Mouse (Mus musculus) stomach, postnatal 0 days (tissue): ENCODE results near the gene Rbl2. TPM values are rescaled to one million over a fixed set of nuclear protein-coding genes. Genes with fewer than 3 reads are reported as not detected.

Experiments used
- ATAC-seq: fragments of 200-750 bp; cut with Nextera tagmentation; 2 replicates; pipeline ENCODE4 v1.8.0; 2017; ENCODE audit not compliant: low FRiP score, low TSS enrichment
- DNase-seq: peaks from one replicate; pipeline ENCODE4 v3.0.0-alpha.2; 2016; ENCODE audit warnings: low spot score
- H3K27ac ChIP-seq: fragments of 300-500 bp; sonication (generic); replicated peaks from 2 replicates; pipeline ENCODE4 v1.5.1; 2014; ENCODE audit warnings: mild to moderate bottlenecking, control low read depth
- H3K27me3 ChIP-seq: fragments of 300-500 bp; sonication (generic); 2 replicates; pipeline ENCODE4 v1.6.1; 2014; ENCODE audit warnings: low read length; ENCODE audit not compliant: control insufficient read depth, insufficient read depth
- H3K36me3 ChIP-seq: fragments of 300-500 bp; sonication (generic); 2 replicates; pipeline ENCODE4 v1.6.1; 2014; ENCODE audit warnings: low read length, mixed read lengths; ENCODE audit not compliant: control insufficient read depth, insufficient read depth
- H3K4me1 ChIP-seq: fragments of 300-500 bp; sonication (generic); replicated peaks from 2 replicates; pipeline ENCODE4 v1.6.1; 2014; ENCODE audit warnings: antibody characterized with exemption; ENCODE audit not compliant: control insufficient read depth, insufficient read depth
- H3K4me2 ChIP-seq: fragments of 300-500 bp; sonication (generic); replicated peaks from 2 replicates; pipeline ENCODE4 v1.6.1; 2014; ENCODE audit warnings: low read depth, mild to moderate bottlenecking, control low read depth, moderate library complexity
- H3K4me3 ChIP-seq: fragments of 300-500 bp; sonication (generic); 2 replicates; pipeline ENCODE4 v1.5.1; 2014; ENCODE audit warnings: low read depth, low read length, control low read depth
- H3K9ac ChIP-seq: fragments of 300-500 bp; sonication (generic); 2 replicates; pipeline ENCODE4 v1.6.1; 2014; ENCODE audit warnings: mild to moderate bottlenecking, low read length, control low read depth, mixed read lengths
- H3K9me3 ChIP-seq: fragments of 300-500 bp; sonication (generic); 2 replicates; pipeline ENCODE4 v1.6.1; 2016; ENCODE audit warnings: low read length; ENCODE audit not compliant: control insufficient read depth
- CTCF ChIP-seq: IDR thresholded peaks from 2 replicates; pipeline ENCODE4 v1.5.1; 2016; ENCODE audit warnings: antibody characterized with exemption, low read depth, mild to moderate bottlenecking, moderate library complexity
- EP300 ChIP-seq: optimal IDR thresholded peaks from 2 replicates; pipeline ENCODE3; 2016; ENCODE audit warnings: antibody characterized with exemption
- WGBS: fragments of 180-500 bp; shearing (Covaris S2); extraction: QIAGEN DNeasy Blood & Tissue Kit; methylation state at CpG from one replicate; pipeline ENCODE4 v1.1.7; 2014; 5-methylcytosine and 5-hydroxymethylcytosine counted together
- polyA plus RNA-seq: library from polyadenylated mRNA; unstranded; fragments of >200 nt; fragmentation: Nextera tagmentation; extraction: Ambion mirVana; gene quantifications from 2 replicates; pipeline ENCODE4 v1.2.1, GENCODE M21; 2015

Gene Rbl2
- polyA plus RNA-seq, 1 experiment from 2014 or later: 6.5 TPM

DNA sequence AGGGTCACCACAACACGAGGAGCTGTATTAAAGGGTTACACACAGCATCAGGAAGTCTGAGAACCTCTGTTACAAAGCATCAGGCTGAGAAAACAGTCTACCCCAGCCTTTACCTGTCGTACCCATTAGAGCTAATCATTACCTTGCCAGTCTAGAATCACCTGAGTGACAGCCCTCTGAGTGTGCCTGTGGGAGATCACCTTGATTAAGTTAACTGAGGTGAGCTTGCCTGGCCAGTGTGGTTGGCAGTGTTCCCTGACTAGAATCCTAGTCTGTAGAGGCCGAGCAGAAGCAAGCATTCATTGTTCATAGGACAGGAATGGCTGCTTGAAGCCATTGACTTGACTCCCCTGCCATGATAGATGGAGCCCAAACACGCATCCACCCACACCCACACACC, 71.0 kb downstream of the Rbl2 start:
- Histone ChIP-seq H3K4me2 (no peak overlapping the region), H3K27me3 (no peaks in the 10 kb centered on the region), H3K27ac (no peak overlapping the region), H3K4me1 (no peaks in the 10 kb centered on the region), H3K9ac (no peak overlapping the region), H3K9me3 (no peaks in the 10 kb centered on the region), H3K4me3 (no peak overlapping the region), H3K36me3 (no peaks in the 10 kb centered on the region)
- no peak for TF ChIP-seq CTCF
- no peak for TF ChIP-seq EP300
- DNase-seq: no peak
- 68% methylated on average over 4 of the region's 4 CpGs for WGBS
- ATAC-seq: no peak

DNA sequence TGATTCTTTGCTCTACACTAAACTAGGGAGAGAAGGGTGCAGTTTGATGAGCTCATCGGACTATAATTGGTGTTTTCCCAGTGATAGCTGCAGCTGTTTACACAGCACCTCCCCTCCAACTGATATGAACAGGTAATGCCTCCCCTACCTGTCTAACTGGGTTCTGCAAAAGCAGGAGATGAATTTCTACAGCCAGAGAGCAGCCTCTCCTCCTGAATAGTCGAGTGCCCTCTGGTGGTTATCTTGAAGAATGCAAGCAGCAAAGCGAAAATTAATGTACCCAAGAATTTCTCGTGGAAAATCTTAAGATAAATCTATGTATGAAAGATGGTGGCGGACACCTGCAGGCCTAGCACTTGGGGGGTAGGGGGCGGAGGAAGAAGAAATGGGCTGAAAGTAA, 77.9 kb downstream of the Rbl2 start:
- H3K4me3 ChIP-seq: peak overlapping the region; percentile 15; the same call in 1 of the 2 replicates
- ATAC-seq: peak; percentile 72

DNA sequence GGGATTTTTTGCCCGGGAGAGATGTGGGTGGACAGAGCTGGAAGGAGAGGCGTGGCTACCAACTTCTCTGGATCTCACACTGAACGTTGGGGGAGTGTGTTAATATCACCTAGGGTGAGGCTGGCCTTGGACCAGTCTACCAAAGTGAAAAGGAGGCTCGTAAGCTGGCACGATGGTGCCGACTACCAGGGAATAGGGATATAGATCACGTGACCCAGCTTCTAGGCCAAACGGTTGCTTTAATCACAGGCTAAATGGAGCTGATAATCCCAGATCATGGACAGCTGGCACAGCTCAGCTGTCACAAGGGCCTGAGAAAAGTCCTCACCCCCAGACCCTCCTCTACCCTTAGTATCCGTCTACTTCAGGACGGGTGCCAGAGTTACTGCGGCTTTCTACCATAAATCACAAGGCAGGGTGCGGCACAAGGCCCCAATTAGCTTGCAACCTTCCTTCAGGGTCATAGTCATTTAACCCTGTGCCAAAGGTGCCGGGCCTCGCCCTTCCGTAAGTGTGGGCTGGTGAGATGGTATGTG, 78.9 kb downstream of the Rbl2 start:
- WGBS: 51% methylated on average over 15 of the region's 15 CpGs
- ATAC-seq: 0 out of 2 replicates have a peak, but pooled peaks have one; percentile 13

More for the DNA sequence above, 77.9 kb downstream of the Rbl2 start:
- Histone ChIP-seq H3K9ac (no peak overlapping the region), H3K27ac (no peak overlapping the region), H3K9me3 (no peaks in the 10 kb centered on the region), H3K4me1 (no peaks in the 10 kb centered on the region), H3K36me3 (no peaks in the 10 kb centered on the region), H3K4me2 (peak overlapping the region; percentile 47; the same call in 1 of the 2 replicates), H3K27me3 (no peaks in the 10 kb centered on the region)
- 7% methylated on average over 6 of the region's 6 CpGs for whole genome bisulfite sequencing
- peak; percentile 41 for DNase-seq
- TF ChIP-seq EP300 (no peak), CTCF (peak; percentile 94)

DNA sequence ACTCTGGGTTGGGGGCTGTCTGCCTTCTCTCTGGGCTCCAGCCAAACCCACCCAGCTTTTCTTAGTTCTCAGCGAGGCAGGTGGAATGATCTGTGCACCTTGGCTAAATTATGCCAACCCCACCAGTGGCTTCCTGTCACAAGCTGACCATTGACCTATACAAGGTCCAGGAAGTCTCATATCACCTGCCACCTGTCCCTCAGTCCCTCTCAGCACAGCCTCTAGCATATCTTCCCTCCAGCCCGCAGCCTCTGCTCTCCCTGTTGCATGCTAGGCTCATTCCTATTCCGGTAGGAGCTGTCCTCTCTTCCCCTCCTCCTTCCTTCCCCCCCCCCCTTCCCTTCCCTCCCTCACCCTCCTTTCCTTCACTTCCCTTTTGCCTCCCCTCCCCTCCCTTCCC, 79.4 kb downstream of the Rbl2 start:
- Histone ChIP-seq H3K4me1 (no peaks in the 10 kb centered on the region), H3K27ac (no peak overlapping the region), H3K27me3 (no peaks in the 10 kb centered on the region), H3K9ac (no peak overlapping the region), H3K4me3 (no peak overlapping the region), H3K4me2 (no peak overlapping the region), H3K9me3 (no peaks in the 10 kb centered on the region), H3K36me3 (no peaks in the 10 kb centered on the region)
- ATAC-seq (0 out of 2 replicates have a peak, but pooled peaks have one; percentile 12), DNase-seq (no peak)
- 47% methylated on average over 3 of the region's 3 CpGs for WGBS
- TF ChIP-seq EP300 (no peak), CTCF (no peak)

More for the DNA sequence above, 78.9 kb downstream of the Rbl2 start:
- Histone ChIP-seq H3K9me3 (no peaks in the 10 kb centered on the region), H3K9ac (no peak overlapping the region), H3K4me3 (no peak overlapping the region), H3K27ac (no peak overlapping the region), H3K27me3 (no peaks in the 10 kb centered on the region), H3K36me3 (no peaks in the 10 kb centered on the region), H3K4me2 (no peak overlapping the region), H3K4me1 (no peaks in the 10 kb centered on the region)
- no peak for DNase-seq
- TF ChIP-seq CTCF (no peak), EP300 (no peak)

DNA sequence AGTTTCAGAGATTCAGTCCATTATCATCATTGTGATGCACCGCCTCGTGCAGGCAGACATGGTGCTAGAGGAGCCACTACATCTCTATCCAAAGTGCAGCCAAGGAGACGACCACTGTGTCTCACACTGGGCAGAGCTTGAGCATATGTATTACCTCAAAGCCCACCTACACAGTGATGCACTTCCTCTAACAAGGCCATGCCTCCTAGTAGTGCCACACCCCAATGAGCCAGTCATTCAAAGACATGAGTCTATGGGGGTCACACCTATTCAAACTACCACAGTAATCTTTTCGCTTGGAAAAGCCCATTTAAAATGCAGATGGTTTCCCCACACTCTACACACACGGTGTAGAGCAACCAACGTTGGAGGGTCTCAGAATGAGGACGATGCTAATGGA, 81.7 kb downstream of the Rbl2 start:
- no peak overlapping the region for H3K9ac ChIP-seq
- H3K9me3 ChIP-seq: no peaks in the 10 kb centered on the region
- H3K4me2 ChIP-seq: no peak overlapping the region
- H3K36me3 ChIP-seq: no peaks in the 10 kb centered on the region
- no peaks in the 10 kb centered on the region for H3K4me1 ChIP-seq
- H3K27me3 ChIP-seq: no peaks in the 10 kb centered on the region
- H3K27ac ChIP-seq: no peak overlapping the region
- DNase-seq (no peak), ATAC-seq (no peak)
- H3K4me3 ChIP-seq: no peak overlapping the region
- WGBS: 94% methylated on average over 7 of the region's 7 CpGs
- TF ChIP-seq CTCF (no peak), EP300 (no peak)

DNA sequence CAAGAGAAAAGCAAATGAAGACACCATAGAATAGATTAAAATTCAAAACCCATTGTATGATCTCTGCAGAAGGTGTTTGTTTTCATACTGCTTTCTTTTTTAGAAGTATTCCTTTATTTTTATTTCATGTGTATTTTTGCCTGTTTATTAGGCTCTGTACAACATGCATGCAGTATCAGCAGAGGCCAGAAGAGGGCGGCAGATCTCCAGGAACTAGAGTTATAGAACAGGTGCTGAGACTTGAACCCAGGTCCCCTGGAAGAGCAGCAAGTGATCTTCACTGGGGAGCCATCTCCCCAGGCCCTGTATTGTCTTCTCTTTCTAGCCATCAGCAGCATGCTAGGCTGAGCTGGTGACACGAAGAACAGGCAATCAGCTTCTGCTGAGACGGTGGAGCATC, 84.0 kb downstream of the Rbl2 start:
- Histone ChIP-seq H3K9ac (no peak overlapping the region), H3K36me3 (no peaks in the 10 kb centered on the region), H3K4me2 (no peak overlapping the region), H3K4me1 (no peaks in the 10 kb centered on the region), H3K4me3 (no peak overlapping the region), H3K27me3 (no peaks in the 10 kb centered on the region), H3K27ac (no peak overlapping the region), H3K9me3 (no peaks in the 10 kb centered on the region)
- TF ChIP-seq CTCF: peak; percentile 33; the same call in 1 of the 2 replicates
- no peak for TF ChIP-seq EP300
- DNase-seq (no peak), ATAC-seq (no peak)
- WGBS: 69% methylated on average over 3 of the region's 3 CpGs
